Mouse (Mus musculus): ENCODE results near the gene Ptpn6. TPM values are rescaled to one million over a fixed set of nuclear protein-coding genes. Genes with fewer than 3 reads are reported as not detected.

Ptpn6 gene
- total RNA-seq, 1 experiment from 2014 or later: 523 TPM

- no peak for ATAC-seq (replicated peaks in 1 of 2; ENCODE audit: insufficient read depth in 1 of 2, low FRiP score in 2 of 2, low TSS enrichment in 1 of 2, low read depth in 1 of 2, poor library complexity in 2 of 2, severe bottlenecking in 2 of 2)
These were observed 19.7 kb upstream of the Ptpn6 start for GRCm38 (mm10) chr6:124757909-124758848.

DNA sequence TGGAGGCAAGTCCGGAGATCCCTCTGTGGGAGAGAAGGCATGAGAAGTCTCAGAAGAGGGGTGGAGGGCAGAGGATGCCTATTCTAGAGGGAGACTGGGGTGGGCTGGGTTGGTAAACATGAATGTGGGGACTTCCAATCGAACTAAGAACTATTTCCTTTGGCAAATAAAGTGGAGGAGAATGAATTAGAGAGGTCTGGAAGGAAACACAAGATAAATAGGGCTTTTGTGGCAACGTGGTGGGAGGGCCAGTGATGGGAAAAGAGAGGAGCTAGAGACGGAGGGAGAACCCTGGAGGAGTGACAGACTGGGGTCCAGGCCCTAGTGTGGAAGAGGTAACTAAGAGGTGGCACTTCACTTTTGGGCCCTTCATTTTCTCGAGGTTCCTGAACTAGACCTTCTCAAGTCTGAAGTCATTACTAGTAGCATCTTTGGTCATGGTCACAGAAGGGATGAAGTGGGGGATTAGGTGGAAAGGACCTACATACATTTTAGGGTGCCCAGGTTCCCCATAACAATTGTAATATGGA, 18.9 kb upstream of the Ptpn6 start:
- ATAC-seq (replicated peaks in 1 of 2; ENCODE audit: insufficient read depth in 1 of 2, low FRiP score in 2 of 2, low TSS enrichment in 1 of 2, low read depth in 1 of 2, poor library complexity in 2 of 2, severe bottlenecking in 2 of 2): no peak

- peak in 1 of 2 experiments; percentile 31; a peak in 3 of 4 replicates for ATAC-seq (replicated peaks in 1 of 2; ENCODE audit: insufficient read depth in 1 of 2, low FRiP score in 2 of 2, low TSS enrichment in 1 of 2, low read depth in 1 of 2, poor library complexity in 2 of 2, severe bottlenecking in 2 of 2)
These were observed 18.3 kb upstream of the Ptpn6 start for GRCm38 (mm10) chr6:124756652-124757350.

GRCm38 (mm10) chr6:124755831-124756595, 17.5 kb upstream of the Ptpn6 start, which contains the start of the genes Gm45234 and Atn1:
Gene Gm45234 (minus strand): TSS chr6:124756021.
Gene Atn1 (minus strand): TSS chr6:124756524.
- ATAC-seq (replicated peaks in 1 of 2; ENCODE audit: insufficient read depth in 1 of 2, low FRiP score in 2 of 2, low TSS enrichment in 1 of 2, low read depth in 1 of 2, poor library complexity in 2 of 2, severe bottlenecking in 2 of 2): peak; percentile 43

DNA sequence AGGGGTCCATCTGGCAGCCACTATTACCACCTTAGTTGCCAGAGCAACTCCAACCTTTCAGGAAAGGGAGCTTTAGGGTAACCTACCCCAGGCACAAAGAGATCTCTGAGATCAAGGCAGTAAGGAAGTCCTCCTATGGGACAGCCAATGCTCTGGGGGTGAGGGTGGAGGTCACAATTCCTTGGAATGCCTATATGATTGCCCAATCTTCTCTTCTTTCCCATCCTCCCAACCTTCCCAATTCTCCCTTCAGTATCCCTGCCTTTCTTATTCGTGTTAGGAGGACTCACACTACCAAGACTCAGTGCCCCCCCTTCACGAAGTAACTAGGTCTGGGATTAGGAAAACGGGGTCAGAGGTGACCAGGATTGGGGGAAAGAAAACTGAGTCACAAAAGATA, 16.8 kb upstream of the Ptpn6 start:
- no peak for ATAC-seq (replicated peaks in 1 of 2; ENCODE audit: insufficient read depth in 1 of 2, low FRiP score in 2 of 2, low TSS enrichment in 1 of 2, low read depth in 1 of 2, poor library complexity in 2 of 2, severe bottlenecking in 2 of 2)

- no peak for ATAC-seq (replicated peaks in 1 of 2; ENCODE audit: insufficient read depth in 1 of 2, low FRiP score in 2 of 2, low TSS enrichment in 1 of 2, low read depth in 1 of 2, poor library complexity in 2 of 2, severe bottlenecking in 2 of 2)
These were observed 15.3 kb upstream of the Ptpn6 start for GRCm38 (mm10) chr6:124753861-124754260.

DNA sequence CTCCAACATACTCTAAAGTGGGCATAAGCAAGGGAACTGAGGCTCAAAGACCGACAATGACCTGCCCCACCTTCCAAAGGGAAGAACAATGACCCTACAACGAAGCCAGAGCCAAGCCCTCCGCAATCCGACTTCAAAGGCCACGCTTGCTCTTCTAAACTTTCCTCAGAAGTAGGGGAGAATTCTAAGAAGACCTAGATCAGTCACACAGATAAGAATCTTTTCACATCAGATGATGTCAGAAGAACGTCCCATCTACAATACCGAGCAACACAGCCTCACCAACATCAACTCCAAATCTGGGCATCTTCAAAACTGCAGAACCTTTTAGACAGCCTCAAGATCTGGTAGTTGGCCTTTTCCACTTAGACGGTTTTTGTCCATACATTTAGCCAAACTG, 11.9 kb upstream of the Ptpn6 start:
- ATAC-seq (replicated peaks in 1 of 2; ENCODE audit: insufficient read depth in 1 of 2, low FRiP score in 2 of 2, low TSS enrichment in 1 of 2, low read depth in 1 of 2, poor library complexity in 2 of 2, severe bottlenecking in 2 of 2): no peak

GRCm38 (mm10) chr6:124746654-124747632, 8.4 kb upstream of the Ptpn6 start:
- ATAC-seq (replicated peaks in 1 of 2; ENCODE audit: insufficient read depth in 1 of 2, low FRiP score in 2 of 2, low TSS enrichment in 1 of 2, low read depth in 1 of 2, poor library complexity in 2 of 2, severe bottlenecking in 2 of 2): no peak

- ATAC-seq (replicated peaks in 1 of 2; ENCODE audit: insufficient read depth in 1 of 2, low FRiP score in 2 of 2, low TSS enrichment in 1 of 2, low read depth in 1 of 2, poor library complexity in 2 of 2, severe bottlenecking in 2 of 2): no peak
These were observed 7.7 kb upstream of the Ptpn6 start for GRCm38 (mm10) chr6:124746296-124746605.

DNA sequence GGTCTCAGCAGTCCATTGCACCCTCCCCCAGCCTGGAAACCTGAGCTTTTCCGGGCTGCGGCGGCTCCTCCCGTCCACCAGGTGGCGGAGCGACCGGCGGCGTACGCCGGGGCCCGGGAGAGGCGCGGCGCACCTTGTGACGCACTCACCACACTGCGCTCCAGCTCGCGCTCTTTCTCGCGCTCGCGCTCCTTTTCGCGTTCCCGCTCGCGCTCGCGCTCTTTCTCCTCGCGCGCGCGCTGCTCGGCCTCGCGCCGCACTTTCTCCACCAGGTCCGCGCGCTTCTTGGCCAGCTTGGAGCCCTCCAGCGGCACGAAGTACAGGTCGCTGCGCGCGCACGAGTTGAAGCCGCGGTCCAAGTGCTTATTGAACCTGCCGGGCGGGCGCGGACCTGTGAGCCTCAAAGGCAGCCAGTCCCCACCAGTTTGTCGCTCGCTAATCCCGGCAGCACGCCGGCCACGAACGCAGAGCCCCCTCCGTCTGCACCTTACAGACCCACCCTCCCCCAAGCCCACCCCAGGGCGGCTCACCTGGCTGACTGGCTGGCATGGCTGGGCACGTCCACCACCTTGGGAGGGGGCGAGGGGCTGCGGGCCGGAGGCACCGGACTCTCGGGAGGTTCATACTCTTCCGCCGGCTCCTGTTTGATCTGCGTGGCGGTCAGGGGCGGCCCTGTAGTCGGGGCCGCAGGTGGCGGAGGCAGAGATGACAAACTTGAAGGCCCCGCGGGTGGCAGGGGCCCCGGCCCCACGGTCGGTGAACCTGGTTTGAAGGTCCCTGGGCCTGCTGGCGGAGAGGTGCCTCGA, 7.2 kb upstream of the Ptpn6 start:
- ATAC-seq (replicated peaks in 1 of 2; ENCODE audit: insufficient read depth in 1 of 2, low FRiP score in 2 of 2, low TSS enrichment in 1 of 2, low read depth in 1 of 2, poor library complexity in 2 of 2, severe bottlenecking in 2 of 2): peak; percentile 48 to 61

GRCm38 (mm10) chr6:124744755-124745321, 6.3 kb upstream of the Ptpn6 start:
- no peak for ATAC-seq (replicated peaks in 1 of 2; ENCODE audit: insufficient read depth in 1 of 2, low FRiP score in 2 of 2, low TSS enrichment in 1 of 2, low read depth in 1 of 2, poor library complexity in 2 of 2, severe bottlenecking in 2 of 2)

- no peak for ATAC-seq (replicated peaks in 1 of 2; ENCODE audit: insufficient read depth in 1 of 2, low FRiP score in 2 of 2, low TSS enrichment in 1 of 2, low read depth in 1 of 2, poor library complexity in 2 of 2, severe bottlenecking in 2 of 2)
These were observed 5.1 kb upstream of the Ptpn6 start for GRCm38 (mm10) chr6:124743647-124744046.

DNA sequence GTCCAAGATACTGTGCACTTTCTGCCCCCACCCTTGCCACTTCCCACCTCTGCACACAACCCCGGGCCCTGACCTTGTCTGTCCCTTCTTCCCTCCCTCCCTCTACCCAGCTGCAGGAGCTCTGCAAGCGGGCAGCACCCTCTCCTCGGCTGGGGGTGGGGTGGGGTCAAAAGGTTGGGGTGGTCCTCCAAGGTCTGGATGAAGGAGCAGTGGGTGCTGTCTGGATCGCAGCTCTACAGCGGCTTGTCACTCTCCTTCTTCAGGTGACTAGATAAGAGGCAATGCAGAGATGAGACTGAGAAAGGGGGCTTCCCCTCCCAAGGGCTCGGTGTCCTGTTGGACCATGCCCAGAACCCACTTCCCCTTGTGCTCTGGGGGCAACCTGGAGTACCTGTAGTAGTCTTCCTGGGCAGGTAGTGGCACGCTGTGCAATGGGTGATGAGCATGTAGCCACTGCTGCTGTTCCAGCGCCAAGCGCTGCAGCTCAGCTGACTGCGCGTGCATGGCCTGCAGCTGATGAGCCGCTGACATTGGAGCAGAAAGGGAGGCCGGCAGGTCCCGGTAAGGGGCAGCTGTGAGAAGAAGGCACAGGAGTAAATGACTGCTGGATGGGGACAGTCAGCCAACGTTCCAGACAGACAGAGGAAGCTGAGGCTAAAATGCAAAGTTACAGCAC, 4.5 kb upstream of the Ptpn6 start:
- no peak for ATAC-seq (replicated peaks in 1 of 2; ENCODE audit: insufficient read depth in 1 of 2, low FRiP score in 2 of 2, low TSS enrichment in 1 of 2, low read depth in 1 of 2, poor library complexity in 2 of 2, severe bottlenecking in 2 of 2)

DNA sequence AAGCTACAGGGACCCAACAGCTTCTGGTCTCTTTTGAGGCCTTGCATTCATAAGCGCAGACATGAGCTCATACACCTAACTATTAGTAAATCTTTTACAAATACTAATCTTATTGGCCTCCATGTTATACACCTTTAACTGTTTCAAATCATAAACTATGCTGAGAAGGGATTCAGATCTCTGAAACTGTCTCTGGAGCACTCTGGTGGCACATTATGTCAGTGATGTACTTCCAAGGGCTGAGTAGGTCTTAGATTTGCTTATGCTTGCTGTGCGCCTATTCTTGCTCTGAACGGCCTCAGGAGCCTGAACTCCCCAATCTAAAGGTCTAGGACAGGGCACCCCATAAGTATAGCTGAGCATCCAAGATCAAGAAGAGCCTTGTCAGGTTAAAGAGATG, 3.3 kb upstream of the Ptpn6 start:
- ATAC-seq (replicated peaks in 1 of 2; ENCODE audit: insufficient read depth in 1 of 2, low FRiP score in 2 of 2, low TSS enrichment in 1 of 2, low read depth in 1 of 2, poor library complexity in 2 of 2, severe bottlenecking in 2 of 2): no peak

All from hematopoietic stem cell, adult 5-6 weeks (primary cell).